28 mouse cellular contexts compared by ENCODE assay signal in the genomic region with DNA sequence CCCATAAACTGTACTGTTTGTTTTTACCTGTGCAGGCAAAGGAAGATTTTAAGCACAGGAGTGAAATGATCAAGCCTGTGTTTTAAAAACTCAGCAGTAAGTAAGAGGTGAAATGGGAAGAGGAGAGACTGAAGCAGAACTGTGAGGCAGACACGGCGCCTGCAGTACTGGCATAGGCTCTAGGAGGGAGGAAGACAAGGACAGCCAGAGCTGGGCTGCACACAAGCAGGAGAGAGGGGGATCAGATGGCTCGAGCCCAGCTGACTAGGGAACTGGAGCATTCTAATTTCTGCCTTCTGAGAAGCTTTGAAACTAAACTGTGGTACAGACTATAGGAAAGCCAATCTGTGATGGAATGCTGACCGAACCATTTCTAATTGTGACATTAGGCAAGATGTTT. TPM values are rescaled to one million over a fixed set of nuclear protein-coding genes. Genes with fewer than 3 reads are reported as not detected.
DNase-seq lines count a peak whose midpoint lies in the region; ATAC-seq and TF ChIP-seq lines count a peak whose summit lies in the region.
"Had no signal": no experiment of that assay in that cellular context is flagged by ENCODE, and none has a peak within 500 bp of the region (broad histone marks: within the 10 kb centered on the region; RNA-seq: fewer than 3 reads in every experiment).

No protein-coding gene starts in this region.

- no peak for DNase-seq in cerebellum, adult 8-10 months
- DNase-seq in layer of hippocampus, adult 2 months (ENCODE audit: low spot score in 2 of 2), result no peak
- DNase-seq in layer of hippocampus, adult 8-10 months (ENCODE audit: low spot score in 2 of 2), result no peak
- DNase-seq in cerebellum, adult 2 months, result peak; percentile 38 to 59
- no peak for DNase-seq in forebrain, embryonic 10.5 days (ENCODE audit: extremely low spot score, low spot score)
- DNase-seq: adrenal gland, postnatal 10 days; embryo, embryonic 11 days; gastrocnemius, postnatal 10 days; heart, adult 18-20 months; heart, postnatal 10 days; kidney, adult 11 months; kidney, postnatal 36 days; right cerebral cortex, postnatal 4 days; thymus, adult 18-20 months; thymus, postnatal 36 days had no signal

- 0 out of 2 replicates have a peak overlapping the region, but pooled peaks have one; percentile 15 for H3K9ac ChIP-seq in liver, embryonic 15.5 days
- H3K9ac ChIP-seq: embryonic facial prominence, embryonic 13.5 days; forebrain, embryonic 13.5 days; heart, embryonic 12.5 days; kidney, embryonic 15.5 days; neural tube, embryonic 13.5 days had no signal

- H3K36me3 ChIP-seq in liver, embryonic 15.5 days (replicated peaks), result peaks cover 5% of the 10 kb centered on the region; the same call in 1 of the 2 replicates
- H3K36me3 ChIP-seq in forebrain, embryonic 10.5 days (replicated peaks), result no peaks in the 10 kb centered on the region

- TF ChIP-seq CTCF in layer of hippocampus, adult 2 months (conservative IDR thresholded peaks at IDR 0.05), result peak; percentile 30; the same call in 1 of the 2 replicates
- no peak for TF ChIP-seq CTCF in cerebellum, adult 2 months (IDR thresholded peaks at IDR 0.05; ENCODE audit: borderline replicate concordance, insufficient read depth, low read depth, low read length)

- no peak overlapping the region for H3K4me3 ChIP-seq in layer of hippocampus, adult 2 months
- H3K4me3 ChIP-seq in cerebellum, adult 2 months (replicated peaks; ENCODE audit: insufficient read depth, low read depth, low read length), result no peak overlapping the region
- no peak overlapping the region for H3K4me3 ChIP-seq in liver, embryonic 15.5 days (replicated peaks)
- no peak overlapping the region for H3K4me3 ChIP-seq in forebrain, embryonic 10.5 days
- H3K4me3 ChIP-seq: embryonic facial prominence, embryonic 13.5 days; erythroblast, embryonic 14.5 days; forebrain, embryonic 13.5 days; heart, embryonic 12.5 days; kidney, embryonic 15.5 days; limb, embryonic 10.5 days; myocyte; neural tube, embryonic 13.5 days had no signal

- TF ChIP-seq POLR2A in cerebellum, adult 2 months (IDR thresholded peaks at IDR 0.05; ENCODE audit: borderline replicate concordance, insufficient read depth, low read length), result peak; percentile 20; the same call in 1 of the 2 replicates

- peaks cover 8% of the 10 kb centered on the region for H3K4me1 ChIP-seq in cerebellum, adult 2 months (ENCODE audit: control insufficient read depth, insufficient read depth, low read length)
- H3K4me1 ChIP-seq in liver, embryonic 15.5 days (replicated peaks), result peaks cover 59% of the 10 kb centered on the region
- no peaks in the 10 kb centered on the region for H3K4me1 ChIP-seq in forebrain, embryonic 10.5 days
- H3K4me1 ChIP-seq: embryonic facial prominence, embryonic 13.5 days; forebrain, embryonic 13.5 days; heart, embryonic 12.5 days; kidney, embryonic 15.5 days; limb, embryonic 10.5 days; neural tube, embryonic 13.5 days had no signal

- no peaks in the 10 kb centered on the region for H3K9me3 ChIP-seq in liver, embryonic 15.5 days (replicated peaks)
- no peaks in the 10 kb centered on the region for H3K9me3 ChIP-seq in forebrain, embryonic 10.5 days
- H3K9me3 ChIP-seq: embryonic facial prominence, embryonic 13.5 days; forebrain, embryonic 13.5 days; heart, embryonic 12.5 days; kidney, embryonic 15.5 days; limb, embryonic 10.5 days; neural tube, embryonic 13.5 days had no signal

- H3K27me3 ChIP-seq in cerebellum, adult 2 months (ENCODE audit: control insufficient read depth, insufficient read depth, low read length), result no peaks in the 10 kb centered on the region
- no peaks in the 10 kb centered on the region for H3K27me3 ChIP-seq in liver, embryonic 15.5 days
- no peaks in the 10 kb centered on the region for H3K27me3 ChIP-seq in forebrain, embryonic 10.5 days (ENCODE audit: poor library complexity, severe bottlenecking)
- H3K27me3 ChIP-seq: embryonic facial prominence, embryonic 13.5 days; forebrain, embryonic 13.5 days; heart, embryonic 12.5 days; kidney, embryonic 15.5 days; neural tube, embryonic 13.5 days had no signal

- WGBS in cerebellum, adult 2 months, result 11% methylated on average over 4 of the region's 4 CpGs
- WGBS in liver, embryonic 15.5 days (ENCODE audit: insufficient replicate concordance), result 72% methylated on average over 4 of the region's 4 CpGs
- WGBS in forebrain, embryonic 10.5 days, result 87% methylated on average over 4 of the region's 4 CpGs

- peak; percentile 58; the same call in 1 of the 2 replicates for ATAC-seq in cerebellum, adult (ENCODE audit: insufficient number of reproducible peaks, low FRiP score, low TSS enrichment)
- no peak for ATAC-seq in liver, embryonic 15.5 days (ENCODE audit: insufficient read depth)
- ATAC-seq: forebrain, embryonic 13.5 days; lung, postnatal 0 days; midbrain, embryonic 16.5 days had no signal

- peak overlapping the region; percentile 55; the same call in 1 of the 2 replicates for H3K27ac ChIP-seq in layer of hippocampus, adult 2 months
- H3K27ac ChIP-seq in cerebellum, adult 2 months (ENCODE audit: insufficient read depth, low read length), result peak overlapping the region; percentile 52
- peak overlapping the region; percentile 85 for H3K27ac ChIP-seq in liver, embryonic 15.5 days (replicated peaks)
- H3K27ac ChIP-seq in forebrain, embryonic 10.5 days, result no peak overlapping the region
- H3K27ac ChIP-seq: embryonic facial prominence, embryonic 13.5 days; forebrain, embryonic 13.5 days; kidney, embryonic 15.5 days; limb, embryonic 10.5 days; macrophage; neural tube, embryonic 13.5 days had no signal

- H3K4me2 ChIP-seq in liver, embryonic 15.5 days, result no peak overlapping the region
- H3K4me2 ChIP-seq: embryonic facial prominence, embryonic 13.5 days; forebrain, embryonic 13.5 days; heart, embryonic 12.5 days; kidney, embryonic 15.5 days; neural tube, embryonic 13.5 days had no signal

RNA-seq across cellular contexts. Expression of a gene that starts 34.5 kb away (rescaled TPM):
- 100 to 1,000 TPM; 349 to 374 TPM for total RNA-seq in layer of hippocampus, adult 2 months (2021)
- total RNA-seq in layer of hippocampus, adult 8-10 months (2022), result 100 to 1,000 TPM; 340 to 373 (median 364) TPM
- 252 and 259 TPM in 2 replicates for polyA plus RNA-seq in cerebellum, adult 2 months (2012; rRNA removed)
- polyA plus RNA-seq in liver, embryonic 15.5 days (2015; fragmentation: Nextera tagmentation; extraction: Ambion mirVana), result 39.1 TPM in 2 replicates
- 83.8 and 83.9 TPM in 2 replicates for polyA plus RNA-seq in forebrain, embryonic 10.5 days (2016; fragmentation: Nextera tagmentation; extraction: Ambion mirVana)

RNA-seq across cellular contexts. Expression of a gene that starts 35.4 kb away (rescaled TPM):
- 10 to 100 TPM; 64.8 to 67.1 TPM for total RNA-seq in layer of hippocampus, adult 2 months (2021)
- 10 to 100 TPM; 65.1 to 69.0 (median 66.7) TPM for total RNA-seq in layer of hippocampus, adult 8-10 months (2022)
- polyA plus RNA-seq in cerebellum, adult 2 months (2012; rRNA removed), result 95.5 and 96.5 TPM in 2 replicates
- polyA plus RNA-seq in liver, embryonic 15.5 days (2015; fragmentation: Nextera tagmentation; extraction: Ambion mirVana), result 34.0 and 41.3 TPM in 2 replicates
- 55.8 and 56.6 TPM in 2 replicates for polyA plus RNA-seq in forebrain, embryonic 10.5 days (2016; fragmentation: Nextera tagmentation; extraction: Ambion mirVana)

RNA-seq across cellular contexts. Expression of a gene that starts 35.8 kb away (rescaled TPM):
- 1 to 10 TPM; 7.8 to 9.4 TPM for total RNA-seq in layer of hippocampus, adult 2 months (2021)
- total RNA-seq in layer of hippocampus, adult 8-10 months (2022), result 1 to 10 TPM; 7.9 to 9.9 (median 9.2) TPM
- 12.7 and 13.0 TPM in 2 replicates for polyA plus RNA-seq in cerebellum, adult 2 months (2012; rRNA removed)
- polyA plus RNA-seq in liver, embryonic 15.5 days (2015; fragmentation: Nextera tagmentation; extraction: Ambion mirVana), result 11.5 and 12.3 TPM in 2 replicates
- 20.4 and 20.6 TPM in 2 replicates for polyA plus RNA-seq in forebrain, embryonic 10.5 days (2016; fragmentation: Nextera tagmentation; extraction: Ambion mirVana)

RNA-seq across cellular contexts. Expression of a gene that starts 57.9 kb away (rescaled TPM):
- under 1 TPM; 0.39 to 0.51 TPM for total RNA-seq in layer of hippocampus, adult 2 months (2021)
- total RNA-seq in layer of hippocampus, adult 8-10 months (2022), result under 1 TPM in 3 of 4 experiments, not detected in 1; 0.38 to 0.98 (median 0.41) TPM
- polyA plus RNA-seq in cerebellum, adult 2 months (2012; rRNA removed), result 1.1 and 1.2 TPM in 2 replicates
- 2.9 and 3.8 TPM in 2 replicates for polyA plus RNA-seq in liver, embryonic 15.5 days (2015; fragmentation: Nextera tagmentation; extraction: Ambion mirVana)
- 0.26 and 0.30 TPM in 2 replicates for polyA plus RNA-seq in forebrain, embryonic 10.5 days (2016; fragmentation: Nextera tagmentation; extraction: Ambion mirVana)
- total RNA-seq: gastrocnemius, postnatal 10 days; heart, postnatal 10 days had no signal
- polyA plus RNA-seq: erythroblast, embryonic 14.5 days had no signal

Comparison
In these comparisons a context has a peak if more than half of its experiments do, and no peak if none do; other contexts are left out.
1. DNase-seq: peak in cerebellum, adult 2 months (2 of 2); none in cerebellum, adult 8-10 months (single experiment), layer of hippocampus, adult 2 months (0 of 2), layer of hippocampus, adult 8-10 months (0 of 2) and forebrain, embryonic 10.5 days (single experiment).